Mouse (Mus musculus) neural tube, embryonic 12.5 days (tissue): ENCODE results near the gene Apobec3. TPM values are rescaled to one million over a fixed set of nuclear protein-coding genes. Genes with fewer than 3 reads are reported as not detected.
A peak's percentile ranks its signal among the peaks of the same experiment; 100 is the strongest.
"Not testable (repeated sequence)": the region's sequence is repeated elsewhere in the genome, so short reads cannot be mapped to it uniquely, and the experiment has no call there.

ENCODE experiments used
- ATAC-seq: fragments of 200-750 bp; cut with Nextera tagmentation; 2 replicates; pipeline ENCODE4 v1.8.0; 2017; ENCODE audit warnings: low read depth, mild to moderate bottlenecking, moderate TSS enrichment, moderate library complexity; ENCODE audit not compliant: low FRiP score
- H3K27ac ChIP-seq: fragments of 300-500 bp; sonication (generic); 2 replicates; pipeline ENCODE4 v1.5.1; 2016
- H3K27me3 ChIP-seq: fragments of 300-500 bp; sonication (generic); replicated peaks from 2 replicates; pipeline ENCODE4 v1.6.1; 2016; ENCODE audit warnings: mild to moderate bottlenecking
- H3K36me3 ChIP-seq: fragments of 300-500 bp; sonication (generic); 2 replicates; pipeline ENCODE4 v1.6.1; 2016; ENCODE audit warnings: mild to moderate bottlenecking
- H3K4me1 ChIP-seq: fragments of 300-500 bp; sonication (generic); 2 replicates; pipeline ENCODE4 v1.6.1; 2016
- H3K4me2 ChIP-seq: fragments of 300-500 bp; sonication (generic); replicated peaks from 2 replicates; pipeline ENCODE4 v1.6.1; 2016; ENCODE audit warnings: mild to moderate bottlenecking
- H3K4me3 ChIP-seq: fragments of 300-500 bp; sonication (generic); 2 replicates; pipeline ENCODE4 v1.5.1; 2016
- H3K9ac ChIP-seq: fragments of 300-500 bp; sonication (generic); 2 replicates; pipeline ENCODE4 v1.6.1; 2016; ENCODE audit warnings: mild to moderate bottlenecking
- H3K9me3 ChIP-seq: fragments of 300-500 bp; sonication (generic); 2 replicates; pipeline ENCODE4 v1.6.1; 2016; ENCODE audit warnings: mild to moderate bottlenecking
- WGBS: fragments of 180-500 bp; shearing (Covaris S2); methylation state at CpG from one replicate; pipeline ENCODE4 v1.1.7; 2016; 5-methylcytosine and 5-hydroxymethylcytosine counted together
- polyA plus RNA-seq: library from polyadenylated mRNA; unstranded; fragments of >200 nt; fragmentation: Nextera tagmentation; extraction: Ambion mirVana; gene quantifications from 2 replicates; pipeline ENCODE4 v1.2.1, GENCODE M21; 2016

The Apobec3 gene
- polyA plus RNA-seq, 1 experiment from 2014 or later = 5.8 TPM

GRCm38 (mm10) chr15:79879319-79879718 is 12.1 kb upstream of the Apobec3 start:
- Histone ChIP-seq H3K4me3 (no peak overlapping the region), H3K27me3 (no peaks in the 10 kb centered on the region), H3K9ac (no peak overlapping the region), H3K4me2 (no peak overlapping the region), H3K4me1 (0 out of 2 replicates have a peak, but pooled peaks cover 5% of the 10 kb centered on the region), H3K27ac (no peak overlapping the region), H3K9me3 (no peaks in the 10 kb centered on the region), H3K36me3 (no peaks in the 10 kb centered on the region)
- ATAC-seq = no peak
- 66% methylated on average over 13 of the region's 13 CpGs for WGBS

GRCm38 (mm10) chr15:79880477-79880876 is 11.0 kb upstream of the Apobec3 start:
- Histone ChIP-seq H3K4me1 (0 out of 2 replicates have a peak, but pooled peaks cover 5% of the 10 kb centered on the region), H3K4me3 (no peak overlapping the region), H3K36me3 (no peaks in the 10 kb centered on the region), H3K27ac (no peak overlapping the region), H3K9me3 (no peaks in the 10 kb centered on the region), H3K4me2 (no peak overlapping the region), H3K27me3 (no peaks in the 10 kb centered on the region), H3K9ac (no peak overlapping the region)
- ATAC-seq = no peak
- 83% methylated on average over 3 of the region's 3 CpGs for WGBS

- WGBS = 29% methylated on average over 19 of the region's 19 CpGs
- H3K27me3 ChIP-seq = no peaks in the 10 kb centered on the region
- peak overlapping the region; percentile 61 for H3K4me2 ChIP-seq
- 0 out of 2 replicates have a peak, but pooled peaks cover 5% of the 10 kb centered on the region for H3K4me1 ChIP-seq
- peak overlapping the region; percentile 57; the same call in 1 of the 2 replicates for H3K27ac ChIP-seq
- H3K9me3 ChIP-seq = no peaks in the 10 kb centered on the region
- peak; percentile 42 for ATAC-seq
- H3K36me3 ChIP-seq = no peaks in the 10 kb centered on the region
- H3K9ac ChIP-seq = 0 out of 2 replicates have a peak overlapping the region, but pooled peaks have one; percentile 65
- peak overlapping the region; percentile 45 for H3K4me3 ChIP-seq
Observed at GRCm38 (mm10) chr15:79882623-79883267, 8.7 kb upstream of the Apobec3 start.

- Histone ChIP-seq H3K9ac (peak overlapping the region; percentile 65), H3K36me3 (no peaks in the 10 kb centered on the region), H3K27ac (peak overlapping the region; percentile 57; the same call in 1 of the 2 replicates), H3K27me3 (no peaks in the 10 kb centered on the region), H3K4me2 (peak overlapping the region; percentile 61), H3K4me1 (0 out of 2 replicates have a peak, but pooled peaks cover 5% of the 10 kb centered on the region), H3K9me3 (no peaks in the 10 kb centered on the region), H3K4me3 (peak overlapping the region; percentile 45)
- ATAC-seq = peak; percentile 93
- under 1% methylated on average over 30 of the region's 30 CpGs for WGBS
Observed at GRCm38 (mm10) chr15:79883352-79883822, 8.1 kb upstream of the Apobec3 start.

- Histone ChIP-seq H3K4me1 (0 out of 2 replicates have a peak, but pooled peaks cover 5% of the 10 kb centered on the region), H3K4me3 (no peak overlapping the region), H3K9ac (no peak overlapping the region), H3K9me3 (no peaks in the 10 kb centered on the region), H3K36me3 (no peaks in the 10 kb centered on the region), H3K27me3 (no peaks in the 10 kb centered on the region), H3K27ac (no peak overlapping the region), H3K4me2 (no peak overlapping the region)
- WGBS = 81% methylated on average over 5 of the region's 5 CpGs
- ATAC-seq = no peak
Observed at GRCm38 (mm10) chr15:79884820-79885219, 6.6 kb upstream of the Apobec3 start.

- ATAC-seq = no peak
- whole genome bisulfite sequencing = under 1% methylated on average over 12 of the region's 12 CpGs
- no peaks in the 10 kb centered on the region for H3K9me3 ChIP-seq
- peaks cover 3% of the 10 kb centered on the region for H3K4me1 ChIP-seq
- H3K4me3 ChIP-seq = peak overlapping the region; percentile 28
- no peaks in the 10 kb centered on the region for H3K36me3 ChIP-seq
- 0 out of 2 replicates have a peak overlapping the region, but pooled peaks have one; percentile 14 for H3K9ac ChIP-seq
- peaks cover 7% of the 10 kb centered on the region; the same call in 1 of the 2 replicates for H3K27me3 ChIP-seq
- H3K27ac ChIP-seq = no peak overlapping the region
- H3K4me2 ChIP-seq = peak overlapping the region; percentile 57
Observed at GRCm38 (mm10) chr15:79892213-79892541, 718 bp downstream of the Apobec3 start.

- H3K9me3 ChIP-seq = no peaks in the 10 kb centered on the region
- WGBS = 84% methylated on average over 15 of the region's 15 CpGs
- peak overlapping the region; percentile 57; the same call in 1 of the 2 replicates for H3K4me2 ChIP-seq
- peaks cover 7% of the 10 kb centered on the region; the same call in 1 of the 2 replicates for H3K27me3 ChIP-seq
- H3K27ac ChIP-seq = no peak overlapping the region
- no peak overlapping the region for H3K4me3 ChIP-seq
- H3K9ac ChIP-seq = no peak overlapping the region
- H3K4me1 ChIP-seq = peaks cover 3% of the 10 kb centered on the region
- ATAC-seq = no peak
- no peaks in the 10 kb centered on the region for H3K36me3 ChIP-seq
Observed at GRCm38 (mm10) chr15:79892995-79893823, 1.8 kb downstream of the Apobec3 start.

GRCm38 (mm10) chr15:79893824-79894123 is 2.3 kb downstream of the Apobec3 start:
- Histone ChIP-seq H3K9me3 (no peaks in the 10 kb centered on the region), H3K4me2 (no peak overlapping the region), H3K27ac (no peak overlapping the region), H3K4me3 (no peak overlapping the region), H3K9ac (no peak overlapping the region), H3K36me3 (no peaks in the 10 kb centered on the region), H3K4me1 (peaks cover 3% of the 10 kb centered on the region), H3K27me3 (peaks cover 7% of the 10 kb centered on the region; the same call in 1 of the 2 replicates)
- WGBS = 77% methylated on average over 3 of the region's 3 CpGs
- no peak for ATAC-seq

- Histone ChIP-seq H3K27ac (no peak overlapping the region), H3K27me3 (peaks cover 7% of the 10 kb centered on the region; the same call in 1 of the 2 replicates), H3K4me2 (no peak overlapping the region), H3K9ac (no peak overlapping the region), H3K4me1 (peaks cover 3% of the 10 kb centered on the region), H3K4me3 (no peak overlapping the region), H3K36me3 (no peaks in the 10 kb centered on the region), H3K9me3 (no peaks in the 10 kb centered on the region)
- ATAC-seq = no peak
- 81% methylated on average over 4 of the region's 4 CpGs for WGBS
Observed at GRCm38 (mm10) chr15:79894343-79894742, 2.9 kb downstream of the Apobec3 start.

- not testable (repeated sequence) for ATAC-seq, H3K9ac ChIP-seq, H3K4me3 ChIP-seq, H3K27me3 ChIP-seq, H3K27ac ChIP-seq, H3K36me3 ChIP-seq, H3K4me2 ChIP-seq, H3K4me1 ChIP-seq, H3K9me3 ChIP-seq
- 92% methylated on average over 14 of the region's 23 CpGs for WGBS
Observed at GRCm38 (mm10) chr15:79895221-79896079, 4.0 kb downstream of the Apobec3 start.

GRCm38 (mm10) chr15:79896080-79896725 is 4.7 kb downstream of the Apobec3 start:
- Histone ChIP-seq H3K4me1 (peaks cover 3% of the 10 kb centered on the region), H3K36me3 (no peaks in the 10 kb centered on the region), H3K4me3 (no peak overlapping the region), H3K27ac (no peak overlapping the region), H3K27me3 (peaks cover 7% of the 10 kb centered on the region; the same call in 1 of the 2 replicates), H3K4me2 (no peak overlapping the region), H3K9ac (no peak overlapping the region), H3K9me3 (no peaks in the 10 kb centered on the region)
- no peak for ATAC-seq
- 86% methylated on average over 9 of the region's 9 CpGs for WGBS
